Mouse (Mus musculus) embryonic facial prominence, embryonic 15.5 days (tissue): Measurements from ENCODE around the gene Csf2rb. TPM values are rescaled to one million over a fixed set of nuclear protein-coding genes. Genes with fewer than 3 reads are reported as not detected.

Experiments used
- ATAC-seq: fragments of 200-750 bp; cut with Nextera tagmentation; 2 replicates; pipeline ENCODE4 v1.8.0; 2017; ENCODE audit warnings: low read depth, moderate TSS enrichment; ENCODE audit not compliant: insufficient number of reproducible peaks, low FRiP score, low TSS enrichment
- H3K27ac ChIP-seq: fragments of 300-500 bp; sonication (generic); replicated peaks from 2 replicates; pipeline ENCODE4 v1.5.1; 2015; ENCODE audit warnings: mild to moderate bottlenecking, inconsistent platforms
- H3K27me3 ChIP-seq: fragments of 300-500 bp; sonication (generic); 2 replicates; pipeline ENCODE4 v1.6.1; 2015; ENCODE audit warnings: inconsistent platforms
- H3K36me3 ChIP-seq: fragments of 300-500 bp; sonication (generic); 2 replicates; pipeline ENCODE4 v1.6.1; 2015; ENCODE audit warnings: mild to moderate bottlenecking, inconsistent platforms
- H3K4me1 ChIP-seq: fragments of 300-500 bp; sonication (generic); 2 replicates; pipeline ENCODE4 v1.6.1; 2015; ENCODE audit warnings: inconsistent platforms
- H3K4me2 ChIP-seq: fragments of 300-500 bp; sonication (generic); replicated peaks from 2 replicates; pipeline ENCODE4 v1.6.1; 2015; ENCODE audit warnings: mild to moderate bottlenecking, inconsistent platforms
- H3K4me3 ChIP-seq: fragments of 300-500 bp; sonication (generic); replicated peaks from 2 replicates; pipeline ENCODE4 v1.5.1; 2015; ENCODE audit warnings: mild to moderate bottlenecking, inconsistent platforms
- H3K9ac ChIP-seq: fragments of 300-500 bp; sonication (generic); 2 replicates; pipeline ENCODE4 v1.6.1; 2015; ENCODE audit warnings: inconsistent platforms
- H3K9me3 ChIP-seq: fragments of 300-500 bp; sonication (generic); replicated peaks from 2 replicates; pipeline ENCODE4 v1.6.1; 2016; ENCODE audit warnings: inconsistent platforms
- WGBS: fragments of 180-500 bp; shearing (Covaris S2); methylation state at CpG from one replicate; pipeline ENCODE4 v1.1.7; 2015; 5-methylcytosine and 5-hydroxymethylcytosine counted together
- microRNA-seq: library from miRNA; unstranded; fragments of <30 nt; microRNA quantifications from one replicate; pipeline ENCODE4, GENCODE M21; 2016; ENCODE audit warnings: borderline number of aligned reads
- polyA plus RNA-seq: library from polyadenylated mRNA; unstranded; fragments of >200 nt; fragmentation: Nextera tagmentation; extraction: Ambion mirVana; gene quantifications from 2 replicates; pipeline ENCODE4 v1.2.1, GENCODE M21; 2015

Gene Csf2rb
- polyA plus RNA-seq, 1 experiment from 2014 or later, result 6.4 TPM

- Histone ChIP-seq H3K9me3 (no peaks in the 10 kb centered on the region), H3K4me3 (0 out of 2 replicates have a peak overlapping the region, but pooled peaks have one; percentile 2), H3K36me3 (no peaks in the 10 kb centered on the region), H3K9ac (no peak overlapping the region), H3K4me2 (peak overlapping the region; percentile 29), H3K27ac (peak overlapping the region; percentile 55; the same call in 1 of the 2 replicates), H3K4me1 (peaks cover 47% of the 10 kb centered on the region), H3K27me3 (0 out of 2 replicates have a peak, but pooled peaks cover 7% of the 10 kb centered on the region)
- no peak for ATAC-seq
- 43% methylated on average over 3 of the region's 3 CpGs for WGBS
Measured at GRCm38 (mm10) chr15:78403301-78403741, 77.8 kb downstream of the Csf2rb start.

Small RNAs within 50 kb of the gene (microRNA-seq; reads per million reads assigned to microRNA genes)
- gene Mir7676-1 (not detected), gene Mir7676-2 (not detected)

Other genes starting within 250 kb of the Csf2rb start
- 0.04 TPM in 1 of 2 replicates, not detected in the other for gene Cacng2, start 205.7 kb upstream of the Csf2rb start, polyA plus RNA-seq
- gene Ift27, start 151.6 kb upstream of the Csf2rb start, polyA plus RNA-seq, result 89.5 and 97.3 TPM in 2 replicates
- not detected in 2 replicates for gene Pvalb, start 119.4 kb upstream of the Csf2rb start, polyA plus RNA-seq
- 4.7 and 6.2 TPM in 2 replicates for gene Ncf4, start 81.0 kb upstream of the Csf2rb start, polyA plus RNA-seq
- 1.2 and 1.5 TPM in 2 replicates for gene Csf2rb2, start 20.0 kb upstream of the Csf2rb start, polyA plus RNA-seq
- 0.83 TPM in 1 of 2 replicates, not detected in the other for gene Tex33, start 70.2 kb downstream of the Csf2rb start, polyA plus RNA-seq
- gene Tst, start 80.2 kb downstream of the Csf2rb start, polyA plus RNA-seq, result 49.1 and 68.9 TPM in 2 replicates
- gene Mpst, start 80.7 kb downstream of the Csf2rb start, polyA plus RNA-seq, result 2.8 and 4.1 TPM in 2 replicates
- gene Kctd17, start 102.8 kb downstream of the Csf2rb start, polyA plus RNA-seq, result 59.0 and 62.5 TPM in 2 replicates
- 2.7 and 3.4 TPM in 2 replicates for gene Tmprss6, start 142.9 kb downstream of the Csf2rb start, polyA plus RNA-seq
- 0.24 and 0.41 TPM in 2 replicates for gene Il2rb, start 169.5 kb downstream of the Csf2rb start, polyA plus RNA-seq
- 64.2 and 65.9 TPM in 2 replicates for gene C1qtnf6, start 205.7 kb downstream of the Csf2rb start, polyA plus RNA-seq
- not detected in 2 replicates for gene Sstr3, start 218.9 kb downstream of the Csf2rb start, polyA plus RNA-seq
- gene Rac2, start 247.0 kb downstream of the Csf2rb start, polyA plus RNA-seq, result 34.6 and 37.1 TPM in 2 replicates